Mouse (Mus musculus): ENCODE results near the gene Il4ra. TPM values are rescaled to one million over a fixed set of nuclear protein-coding genes. Genes with fewer than 3 reads are reported as not detected.

Il4ra gene
- 11.4 and 11.9 TPM in 2 replicates for polyA plus RNA-seq (2015; fragmentation: Nextera tagmentation; extraction: Ambion mirVana)

DNA sequence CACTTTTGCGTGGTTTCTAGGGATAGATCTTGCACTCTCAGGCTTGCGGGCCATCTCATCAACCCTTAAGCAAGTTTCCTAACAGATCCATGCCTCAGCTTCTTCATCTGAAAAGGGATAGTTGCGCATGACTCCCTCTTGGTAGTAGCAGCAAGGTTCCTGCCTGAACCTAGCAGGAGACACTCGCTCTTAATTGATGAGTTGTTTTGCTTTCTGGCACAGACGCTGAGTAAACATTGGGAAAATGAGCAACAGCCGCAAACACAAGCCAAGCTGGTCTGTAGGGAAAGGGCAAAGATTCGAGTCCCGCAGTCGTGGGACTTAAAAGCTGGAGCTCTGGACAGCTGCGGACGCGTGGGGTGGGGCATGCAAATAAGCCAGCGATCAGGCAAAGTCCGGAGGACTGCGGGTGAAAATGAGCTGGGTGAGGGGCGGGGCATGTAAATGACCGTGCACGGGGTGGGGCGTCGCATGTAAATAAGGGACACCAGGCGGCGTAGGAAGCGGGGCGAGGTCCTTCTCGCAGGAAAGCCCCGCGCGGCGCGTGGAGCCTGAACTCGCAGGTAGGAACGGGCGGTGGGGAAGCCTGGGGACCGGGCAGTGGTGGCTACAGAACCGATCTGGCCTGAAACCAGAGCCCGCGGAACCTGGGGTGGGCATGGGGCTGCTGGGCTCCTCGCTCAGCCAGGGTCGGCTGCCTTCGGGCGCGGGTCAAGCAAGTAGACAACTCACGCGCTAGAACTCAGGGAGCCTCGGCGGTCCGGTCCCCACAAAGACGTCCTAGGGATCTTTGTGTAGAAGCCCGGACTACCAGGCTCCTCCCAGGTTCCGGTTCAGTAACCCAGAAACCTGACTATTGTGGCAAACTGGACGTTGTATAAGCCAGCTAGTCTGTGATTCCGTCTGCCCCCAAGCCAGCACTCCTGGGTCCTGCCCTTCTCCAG, at the start of gene Il4ra:
Gene Il4ra, plus strand, starts transcription at position 355 of the 944 bp plus-strand sequence.
- peak within 1 kb of the TSS; percentile 47; the same call in 1 of the 2 replicates for H3K27ac ChIP-seq
- no peaks in the 10 kb centered on the region; the same call in 1 of the 2 replicates for H3K9me3 ChIP-seq
- no peaks in the 10 kb centered on the region for H3K27me3 ChIP-seq
- H3K4me1 ChIP-seq, result peaks cover 22% of the 10 kb centered on the region; the same call in 1 of the 2 replicates
- H3K36me3 ChIP-seq, result no peaks in the 10 kb centered on the region
- H3K4me2 ChIP-seq, result peak within 1 kb of the TSS; percentile 95
- ATAC-seq (ENCODE audit: insufficient number of reproducible peaks, low FRiP score, low TSS enrichment, low read depth), result peak; percentile 78
- H3K9ac ChIP-seq, result peak within 1 kb of the TSS; percentile 50
- 2% methylated on average over 52 of the region's 52 CpGs for WGBS
- peak within 1 kb of the TSS; percentile 56 for H3K4me3 ChIP-seq

DNA sequence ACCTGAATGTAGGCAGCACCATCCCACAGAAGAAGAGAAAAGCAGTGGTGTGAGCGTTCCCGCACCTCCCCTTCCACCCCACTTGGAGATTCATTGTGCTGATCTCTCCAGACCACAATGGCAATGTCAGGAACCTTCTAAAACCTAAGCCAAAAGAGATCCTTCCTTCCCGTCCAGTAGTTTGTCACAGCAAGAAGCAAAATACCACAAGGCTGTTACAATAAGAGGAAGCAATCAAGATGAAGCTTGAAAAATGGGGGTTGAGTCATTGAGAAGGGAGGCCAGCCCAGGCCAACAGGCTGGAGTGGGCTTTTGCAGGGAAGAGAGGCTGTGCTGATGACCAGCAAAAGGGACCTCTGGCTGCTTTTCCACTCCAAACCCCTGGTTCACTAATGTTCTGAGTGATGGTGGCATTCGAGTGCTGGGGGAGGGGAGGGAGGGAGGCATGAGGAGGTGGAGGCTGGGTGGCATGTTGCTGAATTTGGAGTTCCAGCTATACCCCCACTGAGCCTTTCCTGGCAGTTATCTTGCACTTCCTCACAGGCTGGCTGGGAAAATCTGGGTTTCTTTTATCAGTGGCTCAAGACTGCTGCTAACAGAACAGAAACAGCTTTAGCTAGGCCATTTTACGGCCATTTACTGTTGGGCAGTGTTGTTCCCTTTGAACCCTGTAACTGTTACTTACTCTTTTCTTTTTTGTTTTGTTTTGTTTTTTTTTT, 48.4 kb upstream of the Il4ra start:
- H3K9me3 ChIP-seq, result no peaks in the 10 kb centered on the region
- H3K36me3 ChIP-seq, result no peaks in the 10 kb centered on the region
- no peaks in the 10 kb centered on the region for H3K27me3 ChIP-seq
- no peak overlapping the region for H3K4me2 ChIP-seq
- no peak overlapping the region for H3K4me3 ChIP-seq
- no peak for ATAC-seq (ENCODE audit: insufficient number of reproducible peaks, low FRiP score, low TSS enrichment, low read depth)
- H3K4me1 ChIP-seq, result peaks cover 5% of the 10 kb centered on the region
- no peak overlapping the region for H3K9ac ChIP-seq
- H3K27ac ChIP-seq, result no peak overlapping the region
- 81% methylated on average over 5 of the region's 5 CpGs for WGBS

DNA sequence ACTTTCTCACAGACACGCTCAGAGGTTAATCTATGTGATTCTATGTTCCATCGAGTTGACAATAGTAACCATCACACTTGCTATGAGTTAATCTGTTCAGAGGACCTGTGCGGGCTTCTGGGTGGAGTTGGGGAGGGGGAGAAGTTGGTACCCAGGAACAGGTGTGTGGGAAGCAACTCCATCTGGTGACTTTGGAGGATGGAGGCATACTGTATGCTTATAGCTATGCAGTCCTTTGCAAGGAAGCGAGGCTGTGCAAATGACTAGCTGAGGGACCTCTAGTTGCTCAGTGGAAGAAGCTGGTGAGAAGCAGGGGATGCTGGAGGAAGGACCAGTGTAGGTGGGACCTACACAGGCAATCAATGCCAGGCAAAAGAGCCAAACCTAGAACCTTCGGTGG, 47.3 kb upstream of the Il4ra start:
- Histone ChIP-seq H3K9me3 (no peaks in the 10 kb centered on the region), H3K4me1 (peaks cover 5% of the 10 kb centered on the region), H3K9ac (no peak overlapping the region), H3K27ac (no peak overlapping the region), H3K4me3 (no peak overlapping the region), H3K27me3 (no peaks in the 10 kb centered on the region), H3K36me3 (no peaks in the 10 kb centered on the region), H3K4me2 (no peak overlapping the region)
- no peak for ATAC-seq (ENCODE audit: insufficient number of reproducible peaks, low FRiP score, low TSS enrichment, low read depth)
- WGBS, result 86% methylated on average over 5 of the region's 5 CpGs

DNA sequence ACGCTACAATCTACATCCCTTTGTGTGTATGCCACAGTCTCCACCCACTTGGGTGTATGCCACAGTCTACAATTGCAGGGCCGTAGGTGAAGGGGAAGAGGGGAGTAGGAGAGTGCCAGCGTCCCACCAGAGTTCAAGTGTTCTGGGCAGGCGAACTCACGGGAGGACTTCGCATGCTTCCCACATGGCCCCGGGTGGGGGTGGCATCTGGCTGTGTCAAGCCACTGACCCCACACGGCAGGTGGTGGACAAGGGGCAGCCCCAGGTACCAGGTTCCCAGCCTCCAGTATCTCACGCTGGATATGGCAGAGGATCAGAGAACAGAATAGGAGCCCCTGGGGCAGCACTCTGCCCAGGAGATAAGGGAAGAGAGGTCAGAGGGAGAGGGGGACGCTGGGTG, 46.4 kb upstream of the Il4ra start:
- no peak for ATAC-seq (ENCODE audit: insufficient number of reproducible peaks, low FRiP score, low TSS enrichment, low read depth)
- H3K9me3 ChIP-seq, result no peaks in the 10 kb centered on the region
- H3K4me3 ChIP-seq, result no peak overlapping the region
- H3K36me3 ChIP-seq, result no peaks in the 10 kb centered on the region
- H3K4me1 ChIP-seq, result no peaks in the 10 kb centered on the region
- H3K27ac ChIP-seq, result no peak overlapping the region
- WGBS, result 83% methylated on average over 10 of the region's 10 CpGs
- H3K9ac ChIP-seq, result no peak overlapping the region
- H3K4me2 ChIP-seq, result no peak overlapping the region
- H3K27me3 ChIP-seq, result no peaks in the 10 kb centered on the region

DNA sequence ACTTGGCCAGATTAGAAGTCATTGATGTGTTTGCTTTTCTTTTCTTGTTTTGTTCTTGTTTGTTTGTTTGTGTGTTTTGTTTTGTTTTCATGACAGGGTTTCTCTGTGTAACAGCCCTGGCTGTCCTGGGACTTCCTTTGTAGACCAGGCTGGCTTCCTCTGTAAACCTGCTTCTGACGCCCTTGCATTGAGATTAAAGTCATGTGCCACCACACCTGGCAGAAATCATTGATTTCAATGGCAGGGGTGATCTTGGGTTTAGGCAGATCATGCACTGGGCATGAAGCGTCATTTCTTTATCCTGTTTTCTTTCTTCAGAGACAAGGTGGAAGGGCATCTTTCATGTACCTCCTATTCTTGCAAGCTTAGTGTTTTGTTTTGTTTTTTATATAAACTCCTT, 44.6 kb upstream of the Il4ra start:
- Histone ChIP-seq H3K27me3 (no peaks in the 10 kb centered on the region), H3K9me3 (no peaks in the 10 kb centered on the region), H3K4me3 (no peak overlapping the region), H3K4me2 (no peak overlapping the region), H3K36me3 (no peaks in the 10 kb centered on the region), H3K4me1 (no peaks in the 10 kb centered on the region), H3K9ac (no peak overlapping the region), H3K27ac (no peak overlapping the region)
- no peak for ATAC-seq (ENCODE audit: insufficient number of reproducible peaks, low FRiP score, low TSS enrichment, low read depth)
- 78% methylated on average over 2 of the region's 2 CpGs for WGBS

DNA sequence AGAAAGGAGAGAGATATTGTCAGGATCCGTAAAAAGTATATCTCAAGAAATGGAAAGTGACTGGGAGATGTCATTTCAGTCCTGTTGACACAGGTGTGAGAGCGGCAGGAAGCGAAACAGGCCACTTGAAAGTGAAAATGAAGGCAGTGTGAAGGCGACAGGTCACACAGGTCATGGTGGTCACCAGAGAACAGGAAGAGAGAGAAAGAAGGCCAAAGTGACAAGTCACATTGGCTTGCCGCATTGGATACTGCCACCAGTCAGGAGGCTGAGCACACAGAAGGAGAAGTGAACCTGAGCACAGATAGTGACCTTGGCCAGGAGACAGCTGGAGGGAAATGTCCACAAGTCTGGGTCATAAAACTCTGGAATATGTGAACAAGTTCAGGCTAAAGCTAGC, 40.5 kb upstream of the Il4ra start:
- no peak overlapping the region for H3K27ac ChIP-seq
- H3K4me1 ChIP-seq, result peaks cover 18% of the 10 kb centered on the region
- WGBS, result 82% methylated on average over 5 of the region's 5 CpGs
- H3K4me2 ChIP-seq, result no peak overlapping the region
- no peak for ATAC-seq (ENCODE audit: insufficient number of reproducible peaks, low FRiP score, low TSS enrichment, low read depth)
- H3K27me3 ChIP-seq, result no peaks in the 10 kb centered on the region
- no peak overlapping the region for H3K4me3 ChIP-seq
- H3K9me3 ChIP-seq, result no peaks in the 10 kb centered on the region
- H3K36me3 ChIP-seq, result no peaks in the 10 kb centered on the region
- H3K9ac ChIP-seq, result no peak overlapping the region

DNA sequence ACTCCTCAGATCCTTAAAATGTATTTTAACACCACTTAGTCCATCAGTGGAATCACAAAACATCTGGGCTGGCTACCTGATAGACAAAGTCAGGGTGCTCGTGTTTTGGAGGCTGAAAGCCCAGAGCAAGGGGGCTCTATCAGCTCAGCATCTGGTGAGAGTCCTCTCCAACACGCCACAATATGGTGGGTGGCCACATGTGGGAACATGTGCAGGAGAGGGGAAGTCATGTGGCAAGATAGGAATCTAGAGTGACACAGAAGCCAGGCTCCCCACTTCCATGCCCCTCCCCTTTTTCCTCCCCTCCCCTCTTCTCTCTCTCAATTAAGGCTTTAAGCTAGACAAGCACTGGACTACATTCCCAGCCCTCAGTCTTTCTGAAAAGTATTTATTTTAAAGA, 40.1 kb upstream of the Il4ra start:
- Histone ChIP-seq H3K4me2 (no peak overlapping the region), H3K4me3 (no peak overlapping the region), H3K27ac (no peak overlapping the region), H3K27me3 (no peaks in the 10 kb centered on the region), H3K36me3 (no peaks in the 10 kb centered on the region), H3K9me3 (no peaks in the 10 kb centered on the region), H3K9ac (no peak overlapping the region), H3K4me1 (peaks cover 18% of the 10 kb centered on the region)
- ATAC-seq (ENCODE audit: insufficient number of reproducible peaks, low FRiP score, low TSS enrichment, low read depth), result no peak
- 50% methylated on average over 2 of the region's 2 CpGs for WGBS

DNA sequence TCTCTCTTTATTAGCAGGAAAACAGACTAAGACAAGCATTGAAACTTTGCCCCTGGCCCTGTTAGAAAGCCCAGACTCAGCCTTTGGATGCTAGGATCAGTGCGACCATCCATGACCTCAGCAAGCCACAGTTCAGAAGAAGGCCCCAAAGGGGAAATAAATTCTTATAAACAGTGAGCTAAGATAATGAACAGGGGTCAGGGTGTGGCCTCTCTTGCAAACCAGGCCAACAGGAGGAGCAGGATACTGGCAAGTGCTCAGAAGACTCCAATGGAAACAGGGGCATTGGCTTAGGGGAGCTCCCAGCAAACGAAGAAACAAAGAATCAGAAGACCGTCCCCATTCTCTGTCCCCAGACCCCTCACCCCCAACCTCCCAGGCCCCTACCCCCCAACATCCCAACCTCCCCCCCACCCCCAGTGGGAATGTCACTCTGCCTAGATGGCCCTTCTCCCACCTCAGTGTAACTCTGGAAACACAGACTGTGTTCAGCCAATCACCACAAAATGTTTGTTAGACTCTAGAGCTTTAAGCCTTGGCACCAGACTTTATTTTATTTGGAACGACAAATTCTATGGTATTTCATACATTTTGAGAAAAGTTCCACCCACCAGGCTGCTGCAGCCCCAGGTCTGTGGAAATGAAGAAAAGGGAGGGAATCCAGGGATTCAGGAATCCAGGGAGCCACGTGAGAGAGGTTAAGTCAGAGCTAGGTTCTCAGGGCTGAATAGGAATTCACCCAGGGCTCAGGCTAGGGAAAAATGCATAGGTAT, 36.7 kb upstream of the Il4ra start:
- Histone ChIP-seq H3K9me3 (no peaks in the 10 kb centered on the region), H3K4me2 (no peak overlapping the region), H3K4me3 (no peak overlapping the region), H3K27me3 (no peaks in the 10 kb centered on the region), H3K27ac (peak overlapping the region; percentile 71), H3K4me1 (peaks cover 21% of the 10 kb centered on the region), H3K36me3 (no peaks in the 10 kb centered on the region), H3K9ac (no peak overlapping the region)
- WGBS, result 46% methylated on average over 5 of the region's 5 CpGs
- ATAC-seq (ENCODE audit: insufficient number of reproducible peaks, low FRiP score, low TSS enrichment, low read depth), result peak; percentile 71; the same call in 1 of the 2 replicates

DNA sequence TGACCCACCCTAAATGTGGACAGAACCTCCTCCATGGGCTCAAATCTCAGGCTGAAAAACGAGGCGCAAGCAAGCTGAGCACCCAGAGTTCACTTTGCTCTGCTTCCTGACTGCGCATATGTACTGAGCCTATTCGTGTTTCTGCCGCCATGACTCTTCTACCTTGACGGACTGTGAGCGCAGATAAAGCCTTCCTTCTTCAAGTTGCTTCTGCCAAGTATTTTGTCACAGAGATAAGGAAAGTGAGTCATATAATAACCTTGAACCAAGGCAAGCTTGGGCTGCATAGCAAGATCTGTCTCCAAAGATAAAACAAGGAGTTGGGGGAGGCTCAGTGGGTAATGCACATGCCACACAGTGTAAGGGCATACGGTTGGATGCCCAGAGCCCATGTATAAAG, 35.2 kb upstream of the Il4ra start:
- Histone ChIP-seq H3K9ac (no peak overlapping the region), H3K4me1 (peaks cover 21% of the 10 kb centered on the region), H3K4me3 (no peak overlapping the region), H3K27ac (no peak overlapping the region), H3K9me3 (no peaks in the 10 kb centered on the region), H3K36me3 (no peaks in the 10 kb centered on the region), H3K27me3 (no peaks in the 10 kb centered on the region), H3K4me2 (no peak overlapping the region)
- no peak for ATAC-seq (ENCODE audit: insufficient number of reproducible peaks, low FRiP score, low TSS enrichment, low read depth)
- WGBS, result 92% methylated on average over 8 of the region's 8 CpGs

DNA sequence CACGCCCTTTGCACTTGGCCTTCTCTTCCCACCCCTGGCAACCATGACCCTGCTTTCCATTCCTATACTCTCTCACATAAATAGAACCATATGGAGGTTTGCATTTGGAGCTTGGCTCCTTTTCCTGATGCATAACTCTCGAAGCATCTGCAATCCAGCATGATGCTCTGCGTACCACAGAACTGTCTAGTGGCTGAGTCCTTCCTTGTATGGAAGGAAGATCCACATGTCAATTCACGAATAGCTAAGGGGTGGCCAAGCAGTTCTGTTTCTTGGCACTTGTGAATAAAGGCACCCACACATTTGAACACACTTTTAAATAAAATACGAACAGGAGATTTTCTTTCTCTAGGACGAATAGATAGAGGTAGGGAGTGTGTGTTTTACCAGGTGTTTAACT, 34.5 kb upstream of the Il4ra start:
- Histone ChIP-seq H3K4me1 (peaks cover 21% of the 10 kb centered on the region), H3K4me2 (no peak overlapping the region), H3K27ac (no peak overlapping the region), H3K9ac (no peak overlapping the region), H3K4me3 (no peak overlapping the region), H3K36me3 (no peaks in the 10 kb centered on the region), H3K27me3 (no peaks in the 10 kb centered on the region), H3K9me3 (no peaks in the 10 kb centered on the region)
- 65% methylated on average over 6 of the region's 6 CpGs for WGBS
- ATAC-seq (ENCODE audit: insufficient number of reproducible peaks, low FRiP score, low TSS enrichment, low read depth), result 0 out of 2 replicates have a peak, but pooled peaks have one; percentile 42

DNA sequence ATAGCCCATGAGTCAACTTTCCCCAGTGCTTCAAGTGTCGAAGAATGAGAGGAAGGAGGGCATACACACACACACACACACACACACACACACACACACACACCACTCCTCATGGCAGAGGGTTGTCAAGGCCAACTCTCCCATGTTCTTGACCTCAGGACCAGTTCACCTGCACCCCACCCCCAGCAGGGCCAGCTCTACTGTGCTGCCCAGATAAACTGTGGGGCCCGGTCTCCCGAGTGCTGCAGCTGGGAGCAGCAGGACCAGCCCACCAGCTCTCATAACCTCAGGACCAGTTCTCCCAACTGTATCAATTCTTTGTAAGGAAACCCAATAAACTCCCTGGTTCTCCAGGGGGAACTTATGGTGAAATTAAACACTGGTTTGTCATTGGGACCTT, 32.2 kb upstream of the Il4ra start:
- H3K36me3 ChIP-seq, result no peaks in the 10 kb centered on the region
- no peaks in the 10 kb centered on the region for H3K9me3 ChIP-seq
- 72% methylated on average over 3 of the region's 3 CpGs for WGBS
- ATAC-seq (ENCODE audit: insufficient number of reproducible peaks, low FRiP score, low TSS enrichment, low read depth), result no peak
- no peak overlapping the region for H3K4me2 ChIP-seq
- H3K9ac ChIP-seq, result no peak overlapping the region
- H3K4me1 ChIP-seq, result peaks cover 18% of the 10 kb centered on the region
- H3K4me3 ChIP-seq, result no peak overlapping the region
- no peak overlapping the region for H3K27ac ChIP-seq
- H3K27me3 ChIP-seq, result no peaks in the 10 kb centered on the region

All from limb, embryonic 15.5 days (tissue).